In genomic region chr12:119577280-119577679, GRCm38 (mm10) we compare ENCODE assay signal across 24 mouse cellular contexts.
"Had no signal": no experiment of that assay in that cellular context is flagged by ENCODE, and none has a peak within 500 bp of the region (broad histone marks: within the 10 kb centered on the region; RNA-seq: fewer than 3 reads in every experiment).

No protein-coding gene starts in this region.

- ATAC-seq: inflammation-experienced regulatory T-cells, adult 6 months; intestine, embryonic 16.5 days; intestine, postnatal 0 days had no signal

- H3K4me3 ChIP-seq: heart, embryonic 10.5 days; heart, embryonic 12.5 days; heart, embryonic 13.5 days; heart, embryonic 15.5 days; hindbrain, embryonic 10.5 days; hindbrain, embryonic 12.5 days; hindbrain, embryonic 13.5 days; hindbrain, embryonic 15.5 days; intestine, embryonic 15.5 days; kidney, embryonic 15.5 days; layer of hippocampus, adult 2 months had no signal

- H3K36me3 ChIP-seq: heart, embryonic 10.5 days; heart, embryonic 12.5 days; heart, embryonic 13.5 days; heart, embryonic 15.5 days; hindbrain, embryonic 10.5 days; hindbrain, embryonic 12.5 days; hindbrain, embryonic 13.5 days; hindbrain, embryonic 15.5 days; intestine, embryonic 15.5 days; kidney, embryonic 15.5 days had no signal

- H3K27me3 ChIP-seq: heart, embryonic 12.5 days; heart, embryonic 13.5 days; heart, embryonic 15.5 days; hindbrain, embryonic 12.5 days; hindbrain, embryonic 13.5 days; hindbrain, embryonic 15.5 days; intestine, embryonic 15.5 days; kidney, embryonic 15.5 days had no signal

- H3K4me2 ChIP-seq: heart, embryonic 11.5 days; heart, embryonic 12.5 days; heart, embryonic 13.5 days; heart, embryonic 15.5 days; hindbrain, embryonic 12.5 days; hindbrain, embryonic 13.5 days; hindbrain, embryonic 14.5 days; hindbrain, embryonic 15.5 days; intestine, embryonic 15.5 days; kidney, embryonic 15.5 days had no signal

- H3K27ac ChIP-seq: heart, embryonic 10.5 days; heart, embryonic 13.5 days; heart, embryonic 15.5 days; hindbrain, embryonic 10.5 days; hindbrain, embryonic 12.5 days; hindbrain, embryonic 13.5 days; hindbrain, embryonic 14.5 days; hindbrain, embryonic 15.5 days; hindbrain, postnatal 0 days; intestine, embryonic 15.5 days; kidney, embryonic 15.5 days; kidney, postnatal 0 days; layer of hippocampus, adult 2 months had no signal

- H3K4me1 ChIP-seq: heart, embryonic 10.5 days; heart, embryonic 12.5 days; heart, embryonic 15.5 days; hindbrain, embryonic 10.5 days; hindbrain, embryonic 12.5 days; hindbrain, embryonic 13.5 days; hindbrain, embryonic 15.5 days; intestine, embryonic 15.5 days; kidney, embryonic 15.5 days had no signal

- H3K9ac ChIP-seq: heart, embryonic 12.5 days; heart, embryonic 13.5 days; heart, embryonic 15.5 days; hindbrain, embryonic 12.5 days; hindbrain, embryonic 13.5 days; hindbrain, embryonic 14.5 days; hindbrain, embryonic 15.5 days; intestine, embryonic 15.5 days; kidney, embryonic 15.5 days had no signal

- DNase-seq: heart, postnatal 10 days; heart, postnatal 14 days; heart, postnatal 36 days; heart, postnatal 4 days; kidney, adult 18-20 months; layer of hippocampus, postnatal 36 days had no signal

- H3K9me3 ChIP-seq: heart, embryonic 10.5 days; heart, embryonic 12.5 days; heart, embryonic 15.5 days; intestine, embryonic 15.5 days; kidney, embryonic 15.5 days had no signal
